Mouse (Mus musculus) bone marrow, adult 2 months (tissue): Measurements from ENCODE around the gene Mbd4. TPM values are rescaled to one million over a fixed set of nuclear protein-coding genes. Genes with fewer than 3 reads are reported as not detected.

Source experiments
- H3K27ac ChIP-seq: fragments of 200-500 bp; 2 replicates; pipeline ENCODE4 v1.5.1; 2012; ENCODE audit warnings: low read depth, mild to moderate bottlenecking, control low read depth, inconsistent platforms, low read length; ENCODE audit not compliant: control insufficient read depth, poor library complexity, insufficient read depth
- H3K4me1 ChIP-seq: fragments of 200-500 bp; 2 replicates; pipeline ENCODE4 v1.6.1; 2011; ENCODE audit warnings: low read length; ENCODE audit not compliant: control insufficient read depth, insufficient read depth
- H3K4me3 ChIP-seq: fragments of 200-500 bp; replicated peaks from 2 replicates; pipeline ENCODE3; 2011; ENCODE audit warnings: mild to moderate bottlenecking, low read depth, low read length, control low read depth; ENCODE audit not compliant: control insufficient read depth
- CTCF ChIP-seq: fragments of 200-500 bp; IDR thresholded peaks from 2 replicates; pipeline ENCODE4 v1.5.1; 2011; ENCODE audit warnings: low read length, control low read depth; ENCODE audit not compliant: control insufficient read depth, insufficient read depth
- POLR2A ChIP-seq: fragments of 200-500 bp; IDR thresholded peaks from 2 replicates; pipeline ENCODE4 v1.6.1; 2011; ENCODE audit warnings: low read depth, mild to moderate bottlenecking, control low read depth, low read length, borderline replicate concordance; ENCODE audit not compliant: control insufficient read depth
- WGBS: fragments of 180-500 bp; shearing (Covaris S2); methylation state at CpG from one replicate; pipeline ENCODE4 v1.1.7; 2018; 5-methylcytosine and 5-hydroxymethylcytosine counted together
- polyA plus RNA-seq: library from polyadenylated mRNA; stranded (reverse); fragments of >200 nt; gene quantifications from 2 replicates; pipeline ENCODE4 v1.2.4, GENCODE M21; 2011; ENCODE audit warnings: low replicate concordance; ENCODE audit not compliant: missing spikeins, insufficient read depth, insufficient read length

Mbd4 gene
- polyA plus RNA-seq, 1 experiment = 11.3 TPM

DNA sequence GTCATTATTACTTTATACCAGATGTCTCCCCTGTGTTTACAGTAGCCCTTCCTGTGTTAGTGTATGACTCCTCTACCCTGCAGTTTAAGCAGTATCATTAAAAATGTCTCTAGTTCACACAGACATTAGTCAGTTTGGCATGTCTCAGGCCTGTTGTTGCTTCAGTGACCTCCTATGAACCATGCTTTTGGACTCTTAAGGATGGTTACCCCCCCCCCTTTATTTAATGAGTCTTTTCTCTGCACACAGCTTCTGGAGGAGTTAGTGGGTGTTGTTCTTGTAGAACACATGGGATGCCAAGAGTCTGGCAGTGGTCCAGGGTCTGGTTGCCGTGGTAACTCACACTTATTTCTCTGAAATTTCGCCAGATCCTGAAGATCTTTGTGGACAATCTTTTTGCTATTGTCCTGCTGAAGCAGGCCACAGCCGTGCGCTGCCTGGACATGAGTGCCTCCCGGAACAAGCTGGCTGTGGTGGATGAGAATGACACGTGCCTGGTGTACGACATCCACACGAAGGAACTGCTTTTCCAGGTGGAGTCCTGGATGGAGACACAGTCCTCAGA, 38.4 kb upstream of the Mbd4 start:
- TF ChIP-seq CTCF (no peak), POLR2A (no peak)

GRCm38 (mm10) chr6:115891061-115891460, 37.9 kb upstream of the Mbd4 start:
- Histone ChIP-seq H3K4me3 (no peak overlapping the region), H3K4me1 (peaks cover 2% of the 10 kb centered on the region; the same call in 1 of the 2 replicates), H3K27ac (no peak overlapping the region)
- TF ChIP-seq CTCF (no peak), POLR2A (no peak)
- 85% methylated on average over 6 of the region's 6 CpGs for WGBS

More for the DNA sequence above, 38.4 kb upstream of the Mbd4 start:
- Histone ChIP-seq H3K27ac (no peak overlapping the region), H3K4me3 (no peak overlapping the region), H3K4me1 (peaks cover 2% of the 10 kb centered on the region; the same call in 1 of the 2 replicates)
- WGBS = 78% methylated on average over 8 of the region's 8 CpGs

DNA sequence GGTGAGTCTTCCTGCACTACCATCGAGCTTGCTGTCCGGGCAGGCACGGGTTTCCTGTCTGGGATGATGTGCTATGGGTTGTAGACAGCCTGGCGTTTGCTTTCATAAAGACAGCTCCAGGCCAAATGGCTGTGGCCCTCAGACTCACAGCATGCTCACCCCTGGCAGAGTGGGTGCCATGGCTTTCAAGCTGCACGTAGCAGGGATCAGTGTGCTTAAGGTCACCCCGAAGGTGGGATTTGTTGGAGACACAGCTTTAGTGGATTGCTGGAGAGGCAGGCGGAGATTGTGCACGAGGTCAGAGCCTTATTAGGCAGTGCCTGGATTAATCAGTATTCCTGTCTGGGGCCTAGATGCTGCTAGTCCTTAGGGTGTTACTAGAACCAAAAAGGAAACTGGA, 37.4 kb upstream of the Mbd4 start:
- 82% methylated on average over 8 of the region's 8 CpGs for WGBS
- TF ChIP-seq CTCF = no peak
- TF ChIP-seq POLR2A = no peak
- H3K4me1 ChIP-seq = peaks cover 2% of the 10 kb centered on the region; the same call in 1 of the 2 replicates

DNA sequence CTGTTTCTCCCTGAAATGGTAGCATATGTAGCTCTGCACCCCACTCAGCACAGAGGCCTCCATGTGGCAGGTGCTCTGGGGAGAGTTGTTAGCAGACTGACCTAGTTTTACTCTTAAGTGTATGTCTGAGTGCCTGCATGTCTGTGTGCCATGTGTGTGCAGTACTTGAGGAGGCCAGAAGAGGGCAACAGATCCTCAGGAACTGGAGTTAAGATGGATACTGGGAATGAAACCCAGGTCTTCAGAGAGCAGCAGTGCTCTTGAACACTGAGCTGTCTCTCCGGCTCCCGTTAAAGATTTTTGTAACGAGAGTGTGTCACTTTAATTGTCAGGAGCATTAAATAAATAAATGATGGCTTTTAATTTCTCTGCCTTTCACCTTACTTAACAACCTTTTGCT, 35.1 kb upstream of the Mbd4 start:
- Histone ChIP-seq H3K4me1 (peaks cover 2% of the 10 kb centered on the region; the same call in 1 of the 2 replicates), H3K4me3 (no peak overlapping the region), H3K27ac (no peak overlapping the region)
- WGBS = 80% methylated on average over 3 of the region's 3 CpGs
- TF ChIP-seq POLR2A (no peak), CTCF (peak; percentile 51; the same call in 1 of the 2 replicates)

More for the DNA sequence above, 37.4 kb upstream of the Mbd4 start:
- Histone ChIP-seq H3K27ac (no peak overlapping the region), H3K4me3 (no peak overlapping the region)

- WGBS = 20% methylated on average over 4 of the region's 4 CpGs
- Histone ChIP-seq H3K27ac (no peak overlapping the region), H3K4me1 (peaks cover 2% of the 10 kb centered on the region; the same call in 1 of the 2 replicates), H3K4me3 (no peak overlapping the region)
- TF ChIP-seq CTCF = no peak
- no peak for TF ChIP-seq POLR2A
Observed at GRCm38 (mm10) chr6:115886894-115887293, 33.7 kb upstream of the Mbd4 start.

DNA sequence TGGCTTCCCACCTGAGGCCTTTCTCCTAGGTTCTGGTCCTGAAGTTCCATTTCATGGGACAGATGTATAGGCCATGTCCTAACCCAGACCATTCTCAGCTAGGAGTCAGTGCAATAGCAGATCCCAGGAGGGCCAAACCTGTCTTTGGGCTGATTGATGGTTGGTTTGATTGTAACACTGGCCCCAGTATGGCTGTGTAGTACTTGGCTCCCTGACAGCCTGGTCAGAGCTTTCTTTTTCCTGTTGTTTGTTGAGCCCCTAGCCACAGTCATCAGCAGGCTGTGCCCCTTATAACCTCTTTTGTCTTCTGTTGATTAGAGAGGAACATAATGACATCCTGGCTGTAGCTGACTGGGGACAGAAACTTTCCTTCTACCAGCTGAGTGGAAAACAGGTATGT, 30.8 kb upstream of the Mbd4 start:
- peaks cover 5% of the 10 kb centered on the region; the same call in 1 of the 2 replicates for H3K4me1 ChIP-seq
- H3K4me3 ChIP-seq = no peak overlapping the region
- no peak overlapping the region for H3K27ac ChIP-seq
- no peak for TF ChIP-seq POLR2A
- TF ChIP-seq CTCF = no peak

- 83% methylated on average over 8 of the region's 8 CpGs for WGBS
- no peak overlapping the region for H3K27ac ChIP-seq
- TF ChIP-seq POLR2A = no peak
- no peak for TF ChIP-seq CTCF
Observed at GRCm38 (mm10) chr6:115880751-115881150, 27.6 kb upstream of the Mbd4 start.

DNA sequence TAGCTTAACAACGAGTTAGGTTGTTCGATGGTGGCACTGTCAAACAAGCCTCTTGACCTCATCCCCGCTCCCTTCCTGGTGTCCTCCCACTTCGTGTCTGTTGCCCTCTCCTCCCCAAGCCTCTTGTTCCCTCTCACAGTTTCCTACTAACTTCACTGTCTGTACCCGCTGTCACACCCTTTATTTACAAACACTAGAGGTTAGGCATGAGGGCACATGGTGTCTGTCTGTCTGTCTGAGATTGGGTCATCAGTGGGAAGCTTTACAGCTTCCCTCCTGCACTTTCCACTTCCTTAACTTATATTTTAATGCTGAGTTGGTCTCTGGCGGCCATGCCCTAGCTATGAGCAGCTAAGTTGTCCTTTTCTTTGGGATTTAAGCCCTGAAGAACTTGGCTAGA, 26.6 kb upstream of the Mbd4 start:
- Histone ChIP-seq H3K27ac (no peak overlapping the region), H3K4me1 (peaks cover 3% of the 10 kb centered on the region; the same call in 1 of the 2 replicates), H3K4me3 (no peak overlapping the region)
- WGBS = 62% methylated on average over 6 of the region's 6 CpGs
- no peak for TF ChIP-seq POLR2A
- TF ChIP-seq CTCF = no peak

More at GRCm38 (mm10) chr6:115880751-115881150, 27.6 kb upstream of the Mbd4 start:
- Histone ChIP-seq H3K4me1 (peaks cover 3% of the 10 kb centered on the region; the same call in 1 of the 2 replicates), H3K4me3 (no peak overlapping the region)

DNA sequence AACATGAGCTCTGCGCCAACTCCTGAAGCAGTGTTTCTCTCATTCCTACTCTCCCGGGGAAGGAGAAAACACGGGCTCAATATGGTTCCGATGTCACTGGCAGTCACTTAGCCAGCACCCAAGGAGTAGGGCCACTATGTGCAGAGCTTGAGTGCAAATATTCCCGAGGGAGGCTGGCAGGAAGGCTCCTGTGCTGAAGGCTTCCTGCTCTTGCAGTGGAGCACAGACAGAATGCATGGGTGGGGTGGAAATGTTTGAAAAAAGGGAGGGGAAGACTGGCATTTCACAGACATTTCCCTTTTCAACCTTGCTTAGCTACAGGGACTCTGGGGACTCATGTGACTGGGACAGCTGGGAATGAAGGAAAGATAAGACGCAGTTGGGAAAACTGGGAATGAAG, 25.5 kb upstream of the Mbd4 start:
- TF ChIP-seq POLR2A (no peak), CTCF (no peak)
- no peak overlapping the region for H3K27ac ChIP-seq
- peaks cover 3% of the 10 kb centered on the region; the same call in 1 of the 2 replicates for H3K4me1 ChIP-seq
- WGBS = 77% methylated on average over 6 of the region's 6 CpGs
- no peak overlapping the region for H3K4me3 ChIP-seq
